Mouse (Mus musculus): ENCODE results near the gene Rrnad1. TPM values are rescaled to one million over a fixed set of nuclear protein-coding genes. Genes with fewer than 3 reads are reported as not detected.
A peak's percentile ranks its signal among the peaks of the same experiment; 100 is the strongest.

Gene Rrnad1
- 12.8 and 13.3 TPM in 2 replicates for polyA plus RNA-seq (2014; fragmentation: Nextera tagmentation; extraction: Ambion mirVana)

DNA sequence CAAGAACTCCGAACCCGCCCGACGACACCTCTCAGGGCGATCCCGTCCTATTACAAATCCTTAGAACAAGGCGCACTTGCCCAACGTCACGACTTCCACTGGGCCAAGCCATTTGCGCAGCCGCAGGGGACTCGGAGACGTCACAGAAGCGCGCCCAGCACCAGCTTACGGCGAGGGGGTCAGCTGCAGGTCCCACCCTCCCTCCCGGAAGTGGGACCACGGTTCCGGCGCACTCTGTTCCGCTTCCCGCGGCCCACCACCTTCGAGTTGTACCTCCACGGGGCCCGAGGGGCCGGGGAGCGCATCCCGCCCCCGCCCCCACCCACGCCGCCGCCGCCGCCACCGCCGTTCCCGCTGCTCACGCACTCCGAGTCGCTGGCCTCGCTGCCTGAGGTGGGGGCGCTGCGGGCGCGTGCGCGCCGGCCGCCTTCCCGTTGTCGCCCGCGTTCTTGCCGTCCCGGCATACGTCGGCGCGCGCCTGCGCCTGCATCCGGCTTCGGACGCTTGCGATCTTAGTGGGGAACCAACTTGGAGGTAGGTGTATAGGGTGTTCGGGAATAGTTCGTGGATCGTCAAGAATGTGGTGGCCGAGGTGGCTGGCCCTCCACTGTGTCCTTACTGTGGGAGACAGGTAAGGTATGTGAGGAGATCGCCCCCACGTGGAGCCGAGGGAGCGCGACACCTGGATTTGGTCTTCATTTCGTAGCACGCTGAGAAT lies at the start of gene Rrnad1, which contains the start of gene Isg20l2:
Gene Rrnad1 (minus strand): TSS at position 640 of the 718 bp plus-strand sequence.
Gene Isg20l2 (plus strand): TSS at position 237 of the 718 bp plus-strand sequence.
- H3K27ac ChIP-seq (replicated peaks; ENCODE audit: low read depth, low read length), result peak within 1 kb of the TSS; percentile 90
- peak within 1 kb of the TSS; percentile 88 for H3K4me2 ChIP-seq (ENCODE audit: low read depth, low read length)

DNA sequence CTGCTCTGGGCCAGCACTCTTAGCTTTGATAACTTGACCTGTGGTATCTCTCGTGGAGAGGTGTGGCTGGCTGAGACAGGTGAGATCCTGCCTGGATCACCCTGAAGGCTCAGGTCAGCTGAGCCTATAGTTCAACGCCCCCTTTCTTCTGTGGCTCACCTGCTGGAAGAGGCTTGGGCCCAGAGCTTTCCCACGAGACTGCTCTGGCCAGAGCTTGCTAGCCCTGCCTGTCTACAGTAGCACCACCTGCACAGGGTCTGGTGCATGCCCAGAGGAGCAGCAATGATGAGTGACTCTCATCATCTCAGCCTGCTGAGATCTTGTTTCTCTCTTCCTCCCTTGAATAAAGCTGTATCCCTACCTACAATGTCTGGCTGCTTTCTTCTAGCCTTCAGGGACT lies 49.6 kb upstream of the Rrnad1 start:
- Histone ChIP-seq H3K4me3 (ENCODE audit: low read depth, low read length) (no peak overlapping the region), H3K4me2 (ENCODE audit: low read depth, low read length) (no peak overlapping the region), H3K27ac (replicated peaks; ENCODE audit: low read depth, low read length) (no peak overlapping the region), H3K9me3 (ENCODE audit: control insufficient read depth, low read length) (no peaks in the 10 kb centered on the region), H3K36me3 (ENCODE audit: control insufficient read depth, insufficient read depth, low read length) (0 out of 2 replicates have a peak, but pooled peaks cover 10% of the 10 kb centered on the region), H3K9ac (ENCODE audit: low read depth, low read length) (no peak overlapping the region), H3K4me1 (ENCODE audit: control insufficient read depth, insufficient read depth, low read length) (peaks cover 25% of the 10 kb centered on the region), H3K27me3 (replicated peaks; ENCODE audit: control insufficient read depth, insufficient read depth, low read length) (no peaks in the 10 kb centered on the region)
- ATAC-seq (ENCODE audit: low read depth), result no peak
- 44% methylated on average over 3 of the region's 3 CpGs for WGBS
- DNase-seq (ENCODE audit: low spot score), result no peak

More for the DNA sequence above, at the start of gene Rrnad1, which contains the start of gene Isg20l2:
- Histone ChIP-seq H3K4me3 (ENCODE audit: low read depth, low read length) (peak within 1 kb of the TSS; percentile 92), H3K4me1 (ENCODE audit: control insufficient read depth, insufficient read depth, low read length) (peaks cover 11% of the 10 kb centered on the region; the same call in 1 of the 2 replicates), H3K36me3 (ENCODE audit: control insufficient read depth, insufficient read depth, low read length) (peaks cover 51% of the 10 kb centered on the region), H3K9me3 (ENCODE audit: control insufficient read depth, low read length) (no peaks in the 10 kb centered on the region), H3K27me3 (replicated peaks; ENCODE audit: control insufficient read depth, insufficient read depth, low read length) (no peaks in the 10 kb centered on the region), H3K9ac (ENCODE audit: low read depth, low read length) (peak within 1 kb of the TSS; percentile 93)
- WGBS, result 0% methylated on average over 19 of the region's 78 CpGs
- ATAC-seq (ENCODE audit: low read depth) (peak; percentile 98), DNase-seq (ENCODE audit: low spot score) (peak; percentile 99)

DNA sequence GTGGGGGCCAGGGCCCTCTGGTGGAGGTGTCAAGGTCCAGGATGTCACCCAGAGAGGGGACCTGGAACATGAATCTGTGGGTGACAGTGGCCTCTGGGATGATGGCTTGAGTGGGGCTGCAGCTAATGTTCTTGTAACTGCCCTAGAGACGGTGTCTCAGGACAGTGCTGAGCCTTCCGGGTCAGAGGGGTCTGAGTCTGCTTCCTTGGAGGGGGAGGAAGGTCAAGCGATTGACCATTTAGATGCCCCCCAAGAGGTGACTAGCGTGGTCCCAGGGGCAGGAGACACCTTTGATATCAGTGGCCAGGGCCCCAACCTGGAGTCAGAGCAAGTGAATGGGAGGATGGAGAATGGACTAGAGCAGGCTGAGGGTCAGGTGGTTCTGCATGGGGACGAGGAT lies 49.0 kb upstream of the Rrnad1 start:
- 91% methylated on average over 5 of the region's 5 CpGs for WGBS

DNA sequence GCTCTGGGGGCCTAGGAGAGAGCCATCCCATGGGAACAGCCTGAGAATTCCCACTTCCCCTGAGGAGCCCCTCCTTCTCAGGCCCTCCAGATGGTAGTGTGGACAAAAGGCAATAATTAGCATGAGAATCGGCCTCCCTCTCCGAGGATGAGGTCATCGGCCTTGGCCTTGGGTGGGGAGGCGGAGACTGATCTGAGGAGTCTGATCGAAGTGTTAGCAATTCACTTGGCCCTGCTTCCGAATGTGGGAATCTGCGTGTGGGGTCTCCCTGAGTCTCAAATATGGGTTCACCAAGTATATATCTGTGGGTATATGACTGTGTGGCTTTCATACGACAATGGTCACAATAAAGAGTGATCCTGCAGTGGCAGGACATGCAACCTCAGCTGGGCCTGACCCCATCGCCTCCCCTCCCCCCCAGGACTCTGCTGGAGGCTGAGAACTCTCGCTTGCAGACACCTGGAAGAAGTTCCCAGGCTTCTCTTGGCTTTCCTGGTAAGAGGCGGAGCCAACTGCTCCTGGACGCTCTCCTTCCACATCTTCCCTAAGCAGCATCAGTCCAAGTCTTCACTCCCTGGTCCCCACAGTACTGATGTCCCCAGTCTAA lies 44.0 kb upstream of the Rrnad1 start:
- H3K9ac ChIP-seq (ENCODE audit: low read depth, low read length), result 0 out of 2 replicates have a peak overlapping the region, but pooled peaks have one; percentile 5
- H3K36me3 ChIP-seq (ENCODE audit: control insufficient read depth, insufficient read depth, low read length), result 0 out of 2 replicates have a peak, but pooled peaks cover 10% of the 10 kb centered on the region
- DNase-seq (ENCODE audit: low spot score) (peak; percentile 62), ATAC-seq (ENCODE audit: low read depth) (peak; percentile 20; the same call in 1 of the 2 replicates)
- 0 out of 2 replicates have a peak overlapping the region, but pooled peaks have one; percentile 11 for H3K27ac ChIP-seq (replicated peaks; ENCODE audit: low read depth, low read length)
- H3K4me2 ChIP-seq (ENCODE audit: low read depth, low read length), result peak overlapping the region; percentile 95
- H3K4me1 ChIP-seq (ENCODE audit: control insufficient read depth, insufficient read depth, low read length), result peaks cover 32% of the 10 kb centered on the region
- peaks cover 8% of the 10 kb centered on the region for H3K27me3 ChIP-seq (replicated peaks; ENCODE audit: control insufficient read depth, insufficient read depth, low read length)
- WGBS, result 23% methylated on average over 12 of the region's 12 CpGs
- peak overlapping the region; percentile 54; the same call in 1 of the 2 replicates for H3K4me3 ChIP-seq (ENCODE audit: low read depth, low read length)
- H3K9me3 ChIP-seq (ENCODE audit: control insufficient read depth, low read length), result no peaks in the 10 kb centered on the region

More for the DNA sequence above, 49.0 kb upstream of the Rrnad1 start:
- peaks cover 24% of the 10 kb centered on the region for H3K4me1 ChIP-seq (ENCODE audit: control insufficient read depth, insufficient read depth, low read length)
- H3K9ac ChIP-seq (ENCODE audit: low read depth, low read length), result no peak overlapping the region
- DNase-seq (ENCODE audit: low spot score) (no peak), ATAC-seq (ENCODE audit: low read depth) (no peak)
- H3K4me3 ChIP-seq (ENCODE audit: low read depth, low read length), result no peak overlapping the region
- H3K27me3 ChIP-seq (replicated peaks; ENCODE audit: control insufficient read depth, insufficient read depth, low read length), result no peaks in the 10 kb centered on the region
- H3K27ac ChIP-seq (replicated peaks; ENCODE audit: low read depth, low read length), result no peak overlapping the region
- H3K36me3 ChIP-seq (ENCODE audit: control insufficient read depth, insufficient read depth, low read length), result 0 out of 2 replicates have a peak, but pooled peaks cover 10% of the 10 kb centered on the region
- no peak overlapping the region for H3K4me2 ChIP-seq (ENCODE audit: low read depth, low read length)
- no peaks in the 10 kb centered on the region for H3K9me3 ChIP-seq (ENCODE audit: control insufficient read depth, low read length)

DNA sequence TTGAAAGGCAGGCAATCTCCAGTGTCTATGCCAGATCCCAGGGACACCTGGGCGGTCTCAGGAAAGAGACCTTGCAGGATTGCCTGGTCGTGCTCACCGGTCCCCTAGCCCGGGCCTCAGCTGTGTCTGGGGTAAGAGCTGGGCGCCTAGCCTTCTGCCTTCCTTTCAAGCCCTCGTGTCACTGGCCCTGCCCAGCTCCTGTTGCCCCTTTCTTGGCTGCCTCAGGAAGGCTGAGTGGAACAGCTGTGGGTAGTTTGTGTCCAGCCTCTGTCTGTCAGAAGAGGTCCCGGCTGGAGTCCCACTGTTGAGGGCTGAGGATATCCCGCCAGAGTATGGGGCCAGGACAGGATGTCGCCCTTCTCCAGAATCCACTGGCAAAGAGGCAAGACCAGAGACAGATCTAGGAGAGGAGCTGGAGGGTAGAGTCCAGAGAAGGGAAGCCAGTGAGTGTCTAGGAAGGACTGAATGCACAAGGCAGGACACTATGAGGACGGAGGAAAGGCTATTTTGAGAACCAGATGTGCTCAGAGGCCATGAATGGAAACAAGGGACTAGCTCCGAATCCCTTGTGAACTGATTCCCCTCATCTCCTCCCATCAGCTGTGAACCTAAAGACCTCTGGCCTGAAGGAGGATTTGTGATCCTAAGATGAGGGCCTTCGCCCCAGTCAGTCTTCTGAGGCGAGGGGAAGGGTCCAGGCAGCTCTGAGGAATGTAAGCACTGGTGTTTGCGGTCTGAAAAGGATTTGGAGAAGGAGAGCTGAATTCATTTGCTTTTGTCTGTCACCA lies 43.3 kb upstream of the Rrnad1 start:
- H3K4me1 ChIP-seq (ENCODE audit: control insufficient read depth, insufficient read depth, low read length), result peaks cover 32% of the 10 kb centered on the region
- peaks cover 8% of the 10 kb centered on the region for H3K27me3 ChIP-seq (replicated peaks; ENCODE audit: control insufficient read depth, insufficient read depth, low read length)
- H3K27ac ChIP-seq (replicated peaks; ENCODE audit: low read depth, low read length), result 0 out of 2 replicates have a peak overlapping the region, but pooled peaks have one; percentile 11
- ATAC-seq (ENCODE audit: low read depth) (no peak; the same call in 1 of the 2 replicates), DNase-seq (ENCODE audit: low spot score) (no peak)
- peak overlapping the region; percentile 95 for H3K4me2 ChIP-seq (ENCODE audit: low read depth, low read length)
- WGBS, result 36% methylated on average over 14 of the region's 14 CpGs
- H3K36me3 ChIP-seq (ENCODE audit: control insufficient read depth, insufficient read depth, low read length), result 0 out of 2 replicates have a peak, but pooled peaks cover 10% of the 10 kb centered on the region
- H3K9ac ChIP-seq (ENCODE audit: low read depth, low read length), result peak overlapping the region; percentile 69
- no peaks in the 10 kb centered on the region for H3K9me3 ChIP-seq (ENCODE audit: control insufficient read depth, low read length)
- H3K4me3 ChIP-seq (ENCODE audit: low read depth, low read length), result peak overlapping the region; percentile 54

DNA sequence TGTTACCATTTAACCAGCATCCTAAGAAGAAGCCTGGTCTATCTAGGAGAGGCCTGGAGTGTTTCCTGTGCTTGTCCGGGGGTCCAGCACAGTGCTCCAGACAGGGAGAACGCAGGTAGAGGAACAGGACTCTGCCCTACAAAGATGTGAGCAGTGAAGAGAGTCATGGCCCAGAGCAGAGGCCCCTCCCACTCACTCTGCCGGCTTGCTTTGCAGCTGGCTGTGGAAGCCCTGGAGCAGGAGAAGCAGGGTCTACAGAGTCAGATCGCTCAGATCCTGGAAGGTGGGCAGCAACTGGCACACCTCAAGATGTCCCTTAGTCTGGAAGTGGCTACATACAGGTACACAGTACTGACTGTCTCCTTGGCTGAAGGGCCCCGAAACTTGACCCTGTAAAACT lies 42.3 kb upstream of the Rrnad1 start:
- Histone ChIP-seq H3K27ac (replicated peaks; ENCODE audit: low read depth, low read length) (no peak overlapping the region), H3K27me3 (replicated peaks; ENCODE audit: control insufficient read depth, insufficient read depth, low read length) (peaks cover 8% of the 10 kb centered on the region), H3K9ac (ENCODE audit: low read depth, low read length) (peak overlapping the region; percentile 69), H3K4me3 (ENCODE audit: low read depth, low read length) (peak overlapping the region; percentile 54), H3K36me3 (ENCODE audit: control insufficient read depth, insufficient read depth, low read length) (0 out of 2 replicates have a peak, but pooled peaks cover 10% of the 10 kb centered on the region), H3K9me3 (ENCODE audit: control insufficient read depth, low read length) (no peaks in the 10 kb centered on the region), H3K4me1 (ENCODE audit: control insufficient read depth, insufficient read depth, low read length) (peaks cover 32% of the 10 kb centered on the region), H3K4me2 (ENCODE audit: low read depth, low read length) (peak overlapping the region; percentile 95)
- DNase-seq (ENCODE audit: low spot score), result no peak
- WGBS, result 24% methylated on average over 5 of the region's 5 CpGs
- peak; percentile 13; the same call in 1 of the 2 replicates for ATAC-seq (ENCODE audit: low read depth)

DNA sequence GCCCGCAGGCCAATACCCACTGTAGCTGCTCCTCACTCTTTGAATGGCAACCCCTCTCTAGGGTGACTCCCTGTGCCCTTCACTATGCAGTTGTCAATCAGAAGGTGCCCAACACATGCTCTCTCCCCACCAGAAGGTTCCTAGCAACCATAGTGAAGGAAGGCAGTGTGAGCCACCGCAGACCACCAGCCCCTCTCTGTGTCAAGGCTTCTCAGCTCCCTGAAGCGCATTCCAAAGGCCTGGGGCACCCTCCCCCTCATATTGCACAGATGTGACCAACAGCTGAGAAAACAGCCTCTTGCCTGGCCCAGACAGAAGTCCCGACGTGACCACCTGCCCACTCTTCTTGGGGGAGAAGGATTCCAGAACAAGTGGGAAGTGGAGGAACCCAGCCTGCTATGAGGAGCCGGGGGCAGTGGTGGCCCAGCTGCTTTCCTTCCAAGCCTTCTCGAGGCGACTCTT lies 41.7 kb upstream of the Rrnad1 start:
- Histone ChIP-seq H3K9ac (ENCODE audit: low read depth, low read length) (peak overlapping the region; percentile 69), H3K36me3 (ENCODE audit: control insufficient read depth, insufficient read depth, low read length) (0 out of 2 replicates have a peak, but pooled peaks cover 10% of the 10 kb centered on the region), H3K4me2 (ENCODE audit: low read depth, low read length) (peak overlapping the region; percentile 95), H3K9me3 (ENCODE audit: control insufficient read depth, low read length) (no peaks in the 10 kb centered on the region), H3K27me3 (replicated peaks; ENCODE audit: control insufficient read depth, insufficient read depth, low read length) (peaks cover 8% of the 10 kb centered on the region), H3K4me1 (ENCODE audit: control insufficient read depth, insufficient read depth, low read length) (peaks cover 32% of the 10 kb centered on the region), H3K27ac (replicated peaks; ENCODE audit: low read depth, low read length) (peak overlapping the region; percentile 65; the same call in 1 of the 2 replicates), H3K4me3 (ENCODE audit: low read depth, low read length) (peak overlapping the region; percentile 54)
- 7% methylated on average over 8 of the region's 8 CpGs for WGBS
- DNase-seq (ENCODE audit: low spot score) (peak; percentile 65), ATAC-seq (ENCODE audit: low read depth) (0 out of 2 replicates have a peak, but pooled peaks have one; percentile 20)
